Mouse (Mus musculus): ENCODE results near the gene Cfap298. TPM values are rescaled to one million over a fixed set of nuclear protein-coding genes. Genes with fewer than 3 reads are reported as not detected.

Gene Cfap298
- polyA plus RNA-seq, 1 experiment from 2014 or later = 55.0 TPM

DNA sequence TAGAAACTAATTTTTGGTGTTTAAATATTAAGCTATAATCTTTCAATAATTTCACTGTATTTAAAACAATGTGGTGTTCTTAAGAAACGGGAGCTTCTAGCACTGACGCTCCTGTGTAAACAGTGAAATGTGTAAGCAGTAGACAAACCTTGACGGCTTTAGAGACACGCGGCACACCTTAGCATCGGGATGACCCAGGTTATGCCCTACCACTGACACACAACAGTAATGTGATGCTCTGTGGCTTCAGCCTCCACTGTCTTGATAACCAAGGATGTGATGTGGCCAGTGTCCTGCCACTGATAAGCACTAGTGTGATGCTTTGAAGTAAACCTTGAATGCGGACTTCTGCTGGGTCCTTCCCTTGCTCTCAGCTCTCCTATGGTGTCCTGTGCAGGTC, 6.3 kb upstream of the Cfap298 start:
- H3K27ac ChIP-seq (replicated peaks) = no peak overlapping the region
- H3K36me3 ChIP-seq = peaks cover 54% of the 10 kb centered on the region
- no peak overlapping the region for H3K4me2 ChIP-seq (replicated peaks)
- no peaks in the 10 kb centered on the region for H3K27me3 ChIP-seq
- no peak overlapping the region for H3K4me3 ChIP-seq
- ATAC-seq (replicated peaks) = no peak
- no peak overlapping the region for H3K9ac ChIP-seq (replicated peaks)
- H3K9me3 ChIP-seq = no peaks in the 10 kb centered on the region
- H3K4me1 ChIP-seq = no peaks in the 10 kb centered on the region
- WGBS = 98% methylated on average over 7 of the region's 7 CpGs

DNA sequence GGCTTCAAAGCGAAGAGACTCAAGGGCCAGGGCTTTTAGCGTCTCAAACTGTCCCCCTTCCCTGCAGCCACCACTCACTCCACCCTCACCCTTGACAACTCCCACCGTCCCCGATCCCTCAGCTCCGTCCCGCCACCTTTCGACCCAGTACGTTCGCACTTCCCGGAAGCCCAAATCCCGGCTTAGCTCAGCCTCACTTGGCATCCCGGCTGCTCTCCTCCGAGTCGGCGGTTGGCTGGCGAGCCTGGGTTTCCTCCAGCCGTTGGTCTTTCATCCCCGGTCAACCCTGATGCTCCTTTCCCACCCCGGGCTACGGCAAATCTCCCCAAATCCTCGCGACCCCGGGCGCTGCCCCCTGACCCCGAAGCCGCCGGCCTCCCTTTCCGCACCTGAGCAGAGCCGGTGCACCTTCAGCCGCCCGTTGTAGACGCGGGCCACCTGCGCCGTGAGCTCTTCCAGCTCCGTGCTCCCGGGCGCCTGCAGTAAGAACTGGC, 674 bp downstream of the Cfap298 start:
- under 1% methylated on average over 38 of the region's 38 CpGs for WGBS
- H3K4me2 ChIP-seq (replicated peaks) = peak overlapping the region; percentile 79
- H3K4me1 ChIP-seq = peaks cover 14% of the 10 kb centered on the region
- H3K4me3 ChIP-seq = peak overlapping the region; percentile 83
- H3K36me3 ChIP-seq = peaks cover 21% of the 10 kb centered on the region
- H3K27ac ChIP-seq (replicated peaks) = peak overlapping the region; percentile 90
- ATAC-seq (replicated peaks) = peak; percentile 64
- H3K27me3 ChIP-seq = no peaks in the 10 kb centered on the region
- H3K9ac ChIP-seq (replicated peaks) = peak overlapping the region; percentile 83
- H3K9me3 ChIP-seq = no peaks in the 10 kb centered on the region

DNA sequence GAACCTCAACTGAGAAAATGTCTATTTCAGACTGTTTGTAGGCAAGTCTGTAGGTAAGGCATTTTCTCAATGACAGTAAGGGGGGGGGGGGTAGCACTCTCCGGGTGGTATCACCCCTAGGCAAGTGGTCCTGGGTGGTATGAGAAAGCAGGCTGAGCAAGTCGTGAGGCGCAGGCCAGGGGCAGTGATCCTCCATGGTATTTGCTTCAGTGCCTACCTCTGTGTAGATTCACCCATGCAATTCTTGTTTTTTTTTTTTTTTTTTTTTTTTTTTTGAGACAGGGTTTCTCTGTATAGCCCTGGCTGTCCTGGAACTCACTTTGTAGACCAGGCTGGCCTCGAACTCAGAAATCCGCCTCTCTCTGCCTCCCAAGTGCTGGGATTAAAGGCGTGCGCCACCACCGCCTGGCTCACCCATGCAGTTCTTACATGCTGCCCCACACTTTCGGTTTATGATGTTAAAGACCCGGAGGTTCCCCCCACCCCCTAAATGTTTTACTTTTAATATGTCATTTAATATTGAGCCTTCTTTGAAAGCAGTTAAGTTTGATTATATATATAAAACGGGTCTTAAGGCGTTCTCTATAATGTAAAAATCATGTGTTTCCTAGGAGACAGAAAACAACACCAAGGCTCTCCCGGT, 1.3 kb downstream of the Cfap298 start:
- no peaks in the 10 kb centered on the region for H3K9me3 ChIP-seq
- no peak for ATAC-seq (replicated peaks)
- H3K4me2 ChIP-seq (replicated peaks) = peak overlapping the region; percentile 79
- H3K36me3 ChIP-seq = peaks cover 19% of the 10 kb centered on the region
- H3K4me3 ChIP-seq = peak overlapping the region; percentile 83
- H3K27me3 ChIP-seq = no peaks in the 10 kb centered on the region
- H3K9ac ChIP-seq (replicated peaks) = peak overlapping the region; percentile 83
- H3K4me1 ChIP-seq = peaks cover 14% of the 10 kb centered on the region
- peak overlapping the region; percentile 90 for H3K27ac ChIP-seq (replicated peaks)
- WGBS = 29% methylated on average over 13 of the region's 13 CpGs

DNA sequence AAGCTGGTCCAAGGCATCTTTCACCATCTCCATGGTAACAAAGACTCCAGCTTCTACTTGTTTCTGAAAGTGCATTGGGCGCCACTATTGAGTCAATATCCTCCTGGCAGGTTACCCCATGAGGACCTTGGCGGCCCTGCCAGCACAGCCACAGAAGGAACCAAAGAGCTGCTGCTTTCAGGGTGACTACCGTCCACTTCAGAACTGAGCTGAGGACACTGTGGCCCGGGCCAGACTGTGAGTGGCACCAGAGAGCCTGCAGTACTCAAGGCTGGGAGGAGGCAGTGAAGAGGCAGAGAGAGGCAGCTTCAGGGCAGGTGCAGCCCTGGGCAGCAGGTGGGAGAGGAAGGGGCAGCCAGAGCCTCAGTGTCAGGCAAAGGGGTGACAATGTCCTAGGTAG, 7.5 kb downstream of the Cfap298 start:
- ATAC-seq (replicated peaks) = no peak
- 91% methylated on average over 4 of the region's 4 CpGs for WGBS
- H3K9ac ChIP-seq (replicated peaks) = no peak overlapping the region

DNA sequence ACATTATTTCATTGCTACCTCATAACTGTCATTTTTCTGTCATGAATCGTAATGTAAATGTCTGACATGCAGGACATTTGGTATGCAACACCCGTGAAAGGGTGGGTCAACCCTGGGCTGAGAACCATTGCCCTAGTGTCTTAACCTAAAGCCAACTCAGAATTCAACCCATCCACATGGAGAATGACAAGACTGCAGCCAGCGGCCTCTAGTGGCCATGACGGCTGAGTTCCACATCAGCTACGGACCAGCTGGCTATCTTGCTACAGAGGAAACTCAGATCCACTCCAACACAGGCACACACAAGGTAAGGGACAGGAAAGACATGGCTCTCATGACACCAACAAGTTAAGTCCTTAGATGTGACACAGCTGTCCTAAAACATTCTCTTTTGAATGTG, 9.5 kb downstream of the Cfap298 start:
- WGBS = 27% methylated on average over 5 of the region's 5 CpGs
- Histone ChIP-seq H3K27me3 (no peaks in the 10 kb centered on the region), H3K4me1 (peaks cover 8% of the 10 kb centered on the region), H3K4me2 (replicated peaks) (no peak overlapping the region), H3K9me3 (no peaks in the 10 kb centered on the region), H3K4me3 (no peak overlapping the region), H3K27ac (replicated peaks) (no peak overlapping the region), H3K36me3 (peaks cover 11% of the 10 kb centered on the region; the same call in 1 of the 2 replicates), H3K9ac (replicated peaks) (no peak overlapping the region)
- peak; percentile 55 for ATAC-seq (replicated peaks)

More for the DNA sequence above, 7.5 kb downstream of the Cfap298 start:
- H3K36me3 ChIP-seq = peaks cover 11% of the 10 kb centered on the region; the same call in 1 of the 2 replicates
- H3K4me1 ChIP-seq = no peaks in the 10 kb centered on the region
- no peaks in the 10 kb centered on the region for H3K9me3 ChIP-seq
- H3K4me2 ChIP-seq (replicated peaks) = no peak overlapping the region
- no peak overlapping the region for H3K4me3 ChIP-seq
- H3K27ac ChIP-seq (replicated peaks) = no peak overlapping the region
- no peaks in the 10 kb centered on the region for H3K27me3 ChIP-seq

DNA sequence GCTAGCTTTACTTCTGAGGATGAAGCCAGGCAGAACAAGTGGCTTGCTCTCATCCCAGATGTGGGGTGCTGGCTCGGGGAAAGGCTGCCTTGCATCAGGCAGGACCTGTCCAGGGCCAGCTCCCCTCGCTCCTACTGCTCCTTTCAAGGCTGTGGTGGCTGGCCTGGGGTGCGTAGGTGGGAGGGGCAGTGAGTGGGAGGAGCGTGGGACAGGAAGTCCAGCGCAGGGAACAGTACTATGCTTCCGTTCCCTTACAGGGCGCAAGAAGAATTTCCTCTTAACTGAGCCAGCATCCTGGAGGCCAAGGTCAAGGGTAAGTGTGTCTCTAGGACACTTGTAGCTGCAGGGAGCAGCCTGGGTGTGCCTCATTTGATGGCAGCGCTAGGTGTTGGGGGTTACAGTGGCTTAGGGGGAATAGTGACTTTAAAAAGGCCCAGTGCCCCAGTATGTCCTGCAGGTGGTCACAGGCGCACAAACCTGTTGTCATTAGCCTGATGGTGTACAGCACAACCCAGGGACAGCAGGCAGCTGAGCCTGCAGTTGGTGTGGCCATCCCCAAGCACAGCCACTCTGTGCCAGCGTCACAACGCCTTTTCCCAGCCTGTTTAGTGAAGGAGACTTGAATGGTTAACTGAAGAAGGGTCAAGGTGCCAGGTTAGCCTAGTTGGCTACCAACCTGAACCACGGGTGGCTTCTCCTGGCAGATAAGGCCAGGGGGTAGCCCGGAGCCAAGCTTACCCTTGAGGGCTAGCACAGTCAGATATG, 10.1 kb downstream of the Cfap298 start:
- H3K4me3 ChIP-seq = no peak overlapping the region
- 92% methylated on average over 13 of the region's 13 CpGs for WGBS
- H3K4me1 ChIP-seq = peaks cover 8% of the 10 kb centered on the region
- ATAC-seq (replicated peaks) = no peak
- H3K27me3 ChIP-seq = no peaks in the 10 kb centered on the region
- H3K27ac ChIP-seq (replicated peaks) = no peak overlapping the region
- no peak overlapping the region for H3K9ac ChIP-seq (replicated peaks)
- H3K36me3 ChIP-seq = peaks cover 11% of the 10 kb centered on the region; the same call in 1 of the 2 replicates
- no peak overlapping the region for H3K4me2 ChIP-seq (replicated peaks)
- no peaks in the 10 kb centered on the region for H3K9me3 ChIP-seq

DNA sequence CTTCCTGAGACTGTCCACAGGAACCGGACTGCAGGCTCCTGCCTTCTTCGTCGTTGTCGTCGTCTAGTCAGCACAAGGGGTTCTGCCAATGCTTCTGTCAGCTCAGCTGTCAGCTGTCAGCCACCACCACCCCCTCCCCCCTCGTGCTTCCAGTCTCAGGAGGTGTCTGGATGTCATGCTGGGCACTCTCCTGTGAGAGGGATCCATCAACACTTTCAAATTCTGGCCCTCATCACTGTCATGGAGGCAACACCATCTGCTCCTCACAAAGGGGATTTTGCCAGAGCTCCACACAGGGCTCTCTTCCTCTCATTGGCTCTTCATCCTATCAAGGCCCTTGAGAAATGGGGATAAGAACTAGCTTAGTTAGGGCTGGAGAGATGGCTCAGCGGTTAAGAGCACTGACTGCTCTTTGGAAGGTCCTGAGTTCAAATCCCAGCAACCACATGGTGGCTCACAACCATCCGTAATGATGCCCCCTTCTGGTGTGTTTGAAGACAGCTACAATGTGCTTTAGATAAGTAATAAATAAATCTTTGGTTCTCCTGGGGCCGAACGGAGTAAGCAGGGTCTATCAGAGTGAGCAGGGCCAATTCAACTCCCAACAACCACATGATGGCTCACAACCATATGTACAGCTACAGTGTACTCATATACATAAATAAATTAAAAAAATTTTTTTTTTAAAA, 13.3 kb downstream of the Cfap298 start:
- Histone ChIP-seq H3K9me3 (no peaks in the 10 kb centered on the region), H3K4me1 (peaks cover 8% of the 10 kb centered on the region), H3K4me2 (replicated peaks) (no peak overlapping the region), H3K4me3 (no peak overlapping the region), H3K9ac (replicated peaks) (no peak overlapping the region), H3K27ac (replicated peaks) (peak overlapping the region; percentile 66), H3K36me3 (0 out of 2 replicates have a peak, but pooled peaks cover 6% of the 10 kb centered on the region), H3K27me3 (no peaks in the 10 kb centered on the region)
- 42% methylated on average over 10 of the region's 10 CpGs for WGBS
- peak; percentile 88 for ATAC-seq (replicated peaks)

DNA sequence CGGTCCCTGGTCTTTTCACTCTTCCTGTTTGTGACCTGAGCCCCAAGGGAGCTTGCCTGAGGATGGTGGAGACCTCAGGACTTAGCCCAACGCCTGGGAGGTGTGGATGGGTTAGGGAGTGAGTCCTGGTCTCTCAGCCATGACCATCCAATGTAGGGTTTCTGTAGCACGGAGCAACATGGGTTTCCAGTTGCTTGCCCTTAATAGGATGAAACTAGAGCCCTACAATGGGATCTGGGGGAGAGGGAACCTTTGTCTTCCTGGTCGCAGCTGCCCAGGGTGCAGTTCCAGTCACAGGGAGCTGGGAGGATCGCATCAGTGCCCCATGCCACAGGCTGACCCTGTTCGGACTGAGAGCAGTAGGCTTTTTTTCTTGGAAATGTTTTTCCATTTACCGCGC, 17.8 kb downstream of the Cfap298 start:
- no peaks in the 10 kb centered on the region for H3K27me3 ChIP-seq
- H3K9ac ChIP-seq (replicated peaks) = no peak overlapping the region
- WGBS = 75% methylated on average over 8 of the region's 8 CpGs
- H3K4me2 ChIP-seq (replicated peaks) = no peak overlapping the region
- no peaks in the 10 kb centered on the region for H3K9me3 ChIP-seq
- H3K36me3 ChIP-seq = no peaks in the 10 kb centered on the region
- H3K4me1 ChIP-seq = peaks cover 8% of the 10 kb centered on the region
- no peak overlapping the region for H3K4me3 ChIP-seq
- no peak overlapping the region for H3K27ac ChIP-seq (replicated peaks)
- ATAC-seq (replicated peaks) = no peak

DNA sequence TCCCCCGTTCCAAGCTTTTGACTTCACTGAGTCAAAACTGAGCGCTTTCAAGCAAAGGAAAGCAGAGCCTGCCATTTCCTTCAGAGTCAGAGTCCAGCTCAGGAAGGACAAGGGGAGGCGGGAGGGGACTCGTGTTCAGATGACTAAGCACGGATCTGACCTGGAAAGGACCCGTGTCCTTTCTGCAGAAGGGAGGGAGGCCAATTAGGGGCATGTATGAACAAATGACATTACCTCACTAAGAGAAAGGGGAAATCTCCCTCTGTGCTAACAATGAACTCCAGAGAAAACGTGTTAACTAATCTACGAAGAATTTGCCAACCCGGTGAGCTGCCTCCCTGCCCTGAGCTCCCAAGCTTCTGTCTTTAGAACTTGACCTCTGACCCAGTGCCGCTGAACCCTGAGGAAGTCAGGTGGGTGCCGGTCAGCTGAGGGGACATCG, 18.9 kb downstream of the Cfap298 start:
- H3K27ac ChIP-seq (replicated peaks) = no peak overlapping the region
- H3K4me1 ChIP-seq = peaks cover 2% of the 10 kb centered on the region
- no peak for ATAC-seq (replicated peaks)
- H3K4me2 ChIP-seq (replicated peaks) = no peak overlapping the region
- 20% methylated on average over 12 of the region's 12 CpGs for WGBS
- H3K36me3 ChIP-seq = no peaks in the 10 kb centered on the region
- no peaks in the 10 kb centered on the region for H3K9me3 ChIP-seq
- H3K9ac ChIP-seq (replicated peaks) = no peak overlapping the region
- no peak overlapping the region for H3K4me3 ChIP-seq
- H3K27me3 ChIP-seq = no peaks in the 10 kb centered on the region

DNA sequence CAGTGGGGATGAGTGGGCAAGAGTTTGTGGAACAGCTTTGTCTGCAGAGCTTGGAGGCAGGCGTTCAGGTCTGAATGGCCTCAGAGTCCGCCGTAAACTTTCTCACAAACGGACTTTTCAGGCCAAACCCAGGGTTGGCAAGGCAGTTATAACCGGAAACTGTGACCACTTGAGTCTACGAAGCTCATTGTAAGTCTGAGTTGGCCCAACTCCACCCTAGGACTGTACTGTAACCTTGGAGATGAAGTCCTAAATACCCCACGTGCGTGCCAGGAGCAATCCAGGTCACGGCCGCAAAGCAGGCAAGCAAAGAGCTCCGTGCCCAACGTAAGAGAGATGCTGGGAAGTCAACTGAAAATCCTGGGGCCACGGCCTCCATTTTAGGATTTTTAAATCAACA, 23.1 kb downstream of the Cfap298 start:
- 87% methylated on average over 13 of the region's 13 CpGs for WGBS
- H3K4me1 ChIP-seq = no peaks in the 10 kb centered on the region
- no peak overlapping the region for H3K4me2 ChIP-seq (replicated peaks)
- H3K36me3 ChIP-seq = no peaks in the 10 kb centered on the region
- H3K27ac ChIP-seq (replicated peaks) = no peak overlapping the region
- no peak overlapping the region for H3K9ac ChIP-seq (replicated peaks)
- H3K27me3 ChIP-seq = no peaks in the 10 kb centered on the region
- no peak for ATAC-seq (replicated peaks)
- no peak overlapping the region for H3K4me3 ChIP-seq
- no peaks in the 10 kb centered on the region for H3K9me3 ChIP-seq

DNA sequence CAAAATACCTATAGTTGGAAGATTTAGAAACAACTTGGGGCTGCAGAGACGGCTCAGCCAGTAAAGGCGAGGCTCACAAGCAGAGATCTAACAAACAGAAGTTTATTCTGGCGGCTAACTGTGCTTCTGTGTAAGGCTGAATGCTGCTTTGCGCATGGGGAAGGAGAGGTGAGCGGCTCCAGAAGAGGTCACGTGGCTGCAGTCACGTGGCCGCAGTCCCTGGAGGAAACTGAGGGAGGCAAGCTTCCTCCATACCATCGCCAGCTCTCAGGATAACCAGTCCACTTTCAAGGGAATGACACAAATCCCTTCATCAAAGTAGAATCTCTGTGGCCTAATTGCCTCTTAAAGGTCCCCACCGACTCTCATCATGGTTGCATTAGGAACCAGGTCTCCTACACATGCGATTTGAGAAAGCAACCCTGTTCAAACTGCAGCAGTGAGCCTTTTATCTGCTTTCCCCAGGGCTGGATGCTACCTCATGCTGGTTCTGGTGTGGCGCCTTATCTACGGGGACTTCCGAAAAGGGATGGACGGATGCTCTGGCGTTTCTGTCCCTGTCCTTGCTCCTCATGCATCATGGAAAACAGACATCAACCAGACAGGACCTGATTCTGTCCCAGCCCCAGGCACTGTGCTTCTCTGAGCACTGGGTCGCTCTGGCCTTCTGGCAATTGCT, 23.9 kb downstream of the Cfap298 start:
- no peaks in the 10 kb centered on the region for H3K9me3 ChIP-seq
- no peaks in the 10 kb centered on the region for H3K27me3 ChIP-seq
- H3K27ac ChIP-seq (replicated peaks) = no peak overlapping the region
- no peaks in the 10 kb centered on the region for H3K36me3 ChIP-seq
- H3K4me1 ChIP-seq = no peaks in the 10 kb centered on the region
- 86% methylated on average over 17 of the region's 17 CpGs for WGBS
- no peak for ATAC-seq (replicated peaks)
- no peak overlapping the region for H3K4me2 ChIP-seq (replicated peaks)
- H3K4me3 ChIP-seq = no peak overlapping the region
- no peak overlapping the region for H3K9ac ChIP-seq (replicated peaks)
